Mouse (Mus musculus): ENCODE measurements around the gene Gm45213. TPM values are rescaled to one million over a fixed set of nuclear protein-coding genes. Genes with fewer than 3 reads are reported as not detected.

The Gm45213 gene
- polyA plus RNA-seq (2012; rRNA removed): not detected in 2 replicates

DNA sequence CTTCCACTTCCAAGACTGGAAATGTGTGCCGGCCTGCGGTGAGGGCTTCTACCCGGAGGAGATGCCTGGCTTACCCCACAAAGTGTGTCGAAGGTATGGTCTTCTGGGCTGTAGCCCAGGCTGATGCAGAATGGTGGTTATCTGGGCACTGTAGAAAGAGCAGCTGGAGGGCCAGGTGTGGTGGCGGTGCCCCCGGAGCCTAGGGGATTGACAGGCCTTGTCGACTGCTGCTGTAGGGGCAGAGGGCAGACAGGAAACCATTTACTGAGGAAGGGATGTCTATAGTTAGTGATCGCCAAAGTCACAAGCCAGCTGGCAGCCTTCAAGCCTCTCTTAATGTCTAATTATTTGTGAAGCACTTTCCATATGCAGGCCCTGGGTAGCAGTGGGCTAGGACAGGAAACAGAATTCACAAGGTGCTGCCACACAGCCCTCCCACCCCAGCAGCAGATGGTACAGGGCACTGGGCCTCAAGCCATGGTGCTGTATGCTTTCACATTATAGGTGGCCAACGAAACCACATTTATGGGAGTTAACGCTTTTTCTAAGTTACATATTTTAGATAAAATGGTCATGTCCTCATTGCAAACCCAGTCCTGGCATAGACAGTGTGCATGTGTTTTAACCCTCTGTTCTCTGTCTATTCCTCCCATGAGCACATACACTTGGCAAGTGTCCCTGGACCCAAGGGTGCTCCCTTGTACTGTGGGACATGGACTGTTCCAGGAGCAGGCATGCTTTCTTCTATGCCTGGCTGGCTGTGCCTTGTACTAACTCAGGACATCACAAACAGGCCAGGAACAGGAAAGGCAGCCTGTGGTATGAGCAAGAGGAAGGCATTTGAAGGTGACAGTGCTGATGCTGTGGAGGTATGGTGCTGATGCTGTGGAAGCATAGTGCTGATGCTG, at the start of gene Gm45213:
Gm45213 (plus strand) TSS at position 51 of the 908 bp plus-strand sequence.
- TF ChIP-seq POLR2A (IDR thresholded peaks at IDR 0.05; ENCODE audit: extremely low read depth, insufficient read depth, low read length) (no peak), CTCF (IDR thresholded peaks at IDR 0.05; ENCODE audit: extremely low read depth, insufficient read depth, low read length) (no peak)
- Histone ChIP-seq H3K4me1 (ENCODE audit: control insufficient read depth, insufficient read depth, low read length) (no peaks in the 10 kb centered on the region), H3K4me3 (ENCODE audit: insufficient read depth, low read length) (no peak within 1 kb of the TSS), H3K27ac (ENCODE audit: insufficient read depth, low read length) (no peak within 1 kb of the TSS)

DNA sequence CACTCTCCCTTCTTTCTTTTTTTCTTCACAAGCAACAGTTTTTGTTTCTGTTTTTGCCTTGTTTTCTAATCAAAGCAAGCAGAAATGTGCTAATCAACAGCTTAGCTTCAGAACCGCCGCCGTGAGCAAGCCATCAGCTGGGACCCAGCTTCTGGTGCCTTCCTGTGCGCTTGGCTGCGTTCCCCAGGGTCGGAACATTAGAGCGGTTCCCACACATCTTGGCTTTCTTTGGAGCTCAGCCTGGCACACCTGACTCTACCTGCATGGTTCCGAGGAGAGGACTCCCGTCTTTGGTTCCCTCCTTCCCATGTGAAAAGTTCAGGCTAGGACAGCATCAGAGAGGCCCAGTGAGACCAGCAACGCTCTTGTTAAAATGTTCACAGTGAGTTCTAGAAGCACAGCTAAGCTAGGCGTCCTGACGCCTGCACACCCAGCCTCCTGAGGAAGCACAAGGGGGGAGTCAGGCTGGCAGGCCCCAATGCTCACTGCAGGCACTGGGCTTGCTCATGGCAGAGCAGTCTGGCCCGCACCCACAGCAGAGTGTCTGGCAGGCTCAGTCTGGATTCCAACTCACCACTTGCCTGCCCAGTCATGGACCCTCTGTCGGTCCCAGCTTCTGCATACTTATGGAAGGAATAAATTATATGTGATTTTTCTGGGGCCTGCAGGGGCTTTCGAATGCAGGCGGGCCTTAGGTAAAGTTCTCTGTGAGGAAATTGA, 42.2 kb upstream of the Gm45213 start:
- H3K4me3 ChIP-seq (ENCODE audit: insufficient read depth, low read length): no peak overlapping the region
- no peaks in the 10 kb centered on the region for H3K4me1 ChIP-seq (ENCODE audit: control insufficient read depth, insufficient read depth, low read length)
- TF ChIP-seq POLR2A (IDR thresholded peaks at IDR 0.05; ENCODE audit: extremely low read depth, insufficient read depth, low read length): no peak
- TF ChIP-seq CTCF (IDR thresholded peaks at IDR 0.05; ENCODE audit: extremely low read depth, insufficient read depth, low read length): no peak
- H3K27ac ChIP-seq (ENCODE audit: insufficient read depth, low read length): no peak overlapping the region

DNA sequence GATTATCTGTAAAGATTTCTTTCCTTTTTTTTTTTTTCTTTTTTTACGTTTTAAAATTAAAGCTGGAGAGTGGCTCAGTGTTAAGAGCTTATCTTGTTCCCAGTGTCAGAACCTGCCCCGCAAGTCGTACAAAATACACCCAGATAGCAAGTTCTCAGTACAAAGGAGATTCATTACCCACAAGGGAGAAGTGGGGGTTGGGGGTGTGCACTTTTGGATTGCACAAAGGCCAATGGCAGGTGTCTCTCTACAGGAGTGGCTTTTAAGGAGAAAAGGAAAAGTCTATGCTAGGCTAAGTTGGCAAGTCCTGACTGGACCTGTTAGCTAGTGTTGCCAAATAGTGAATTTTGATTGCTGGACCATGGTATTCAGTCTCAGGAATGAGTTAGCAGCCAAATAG, 41.6 kb upstream of the Gm45213 start:
- no peak overlapping the region for H3K27ac ChIP-seq (ENCODE audit: insufficient read depth, low read length)
- TF ChIP-seq POLR2A (IDR thresholded peaks at IDR 0.05; ENCODE audit: extremely low read depth, insufficient read depth, low read length): no peak
- H3K4me3 ChIP-seq (ENCODE audit: insufficient read depth, low read length): no peak overlapping the region
- no peaks in the 10 kb centered on the region for H3K4me1 ChIP-seq (ENCODE audit: control insufficient read depth, insufficient read depth, low read length)

DNA sequence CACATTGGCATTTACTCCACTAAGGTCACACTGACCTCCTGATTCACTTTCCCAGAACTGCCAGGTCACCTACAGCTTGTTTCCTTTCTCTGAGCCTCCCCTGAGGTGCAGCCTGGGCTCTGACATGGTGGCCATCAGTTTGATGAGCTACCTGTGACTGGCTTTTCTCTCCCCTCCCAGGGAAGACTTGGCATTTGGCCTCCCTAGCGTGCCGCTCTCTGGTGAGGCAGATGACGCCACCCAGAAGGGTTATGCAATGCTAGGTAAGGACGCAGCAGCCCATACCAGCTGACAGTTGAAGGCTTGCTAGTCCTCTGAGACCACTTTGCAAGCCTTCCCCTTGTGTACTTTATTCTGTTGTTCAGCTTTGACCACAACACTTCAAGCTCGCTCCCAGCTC, 40.0 kb upstream of the Gm45213 start:
- TF ChIP-seq CTCF (IDR thresholded peaks at IDR 0.05; ENCODE audit: extremely low read depth, insufficient read depth, low read length) (no peak), POLR2A (IDR thresholded peaks at IDR 0.05; ENCODE audit: extremely low read depth, insufficient read depth, low read length) (no peak)
- H3K4me3 ChIP-seq (ENCODE audit: insufficient read depth, low read length): no peak overlapping the region
- no peaks in the 10 kb centered on the region for H3K4me1 ChIP-seq (ENCODE audit: control insufficient read depth, insufficient read depth, low read length)
- H3K27ac ChIP-seq (ENCODE audit: insufficient read depth, low read length): no peak overlapping the region

DNA sequence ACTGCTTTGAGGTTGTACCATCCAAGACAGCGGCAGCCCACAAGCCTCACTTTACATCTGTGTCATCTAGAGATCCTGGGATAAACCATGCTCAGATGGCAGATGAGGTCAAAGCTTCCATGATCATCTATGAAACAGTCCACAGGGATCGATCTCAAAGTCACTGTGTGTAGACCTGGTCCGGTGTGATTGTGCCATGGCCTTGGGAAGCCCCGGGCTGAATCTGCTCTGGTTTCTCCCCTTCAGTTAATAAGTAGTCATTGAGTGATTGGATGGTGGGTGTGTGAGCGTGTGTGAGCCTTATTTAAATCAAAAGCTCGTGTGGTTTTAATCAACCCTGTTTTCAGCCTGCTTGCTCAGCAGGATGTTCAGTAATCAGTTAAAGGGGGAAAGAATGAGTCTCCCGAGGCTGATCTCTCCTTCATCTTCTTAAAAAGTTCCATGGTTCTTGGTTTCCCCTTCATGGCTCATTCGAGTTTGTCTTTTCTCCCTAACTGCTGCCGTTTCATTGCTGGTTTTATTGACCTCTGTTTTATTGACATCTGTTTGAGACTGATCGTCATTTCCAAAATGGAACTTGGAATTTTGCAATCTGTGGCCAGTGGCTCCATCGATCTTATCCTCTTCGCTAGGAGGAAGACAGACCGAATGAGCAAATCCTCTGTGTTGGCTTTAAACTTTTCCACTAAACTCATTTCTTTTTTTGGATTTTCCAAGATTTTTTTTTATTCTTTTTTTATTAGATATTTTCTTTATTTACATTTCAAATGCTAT, 39.4 kb upstream of the Gm45213 start:
- no peak overlapping the region for H3K27ac ChIP-seq (ENCODE audit: insufficient read depth, low read length)
- H3K4me1 ChIP-seq (ENCODE audit: control insufficient read depth, insufficient read depth, low read length): no peaks in the 10 kb centered on the region
- H3K4me3 ChIP-seq (ENCODE audit: insufficient read depth, low read length): no peak overlapping the region
- TF ChIP-seq POLR2A (IDR thresholded peaks at IDR 0.05; ENCODE audit: extremely low read depth, insufficient read depth, low read length) (no peak), CTCF (IDR thresholded peaks at IDR 0.05; ENCODE audit: extremely low read depth, insufficient read depth, low read length) (no peak)

DNA sequence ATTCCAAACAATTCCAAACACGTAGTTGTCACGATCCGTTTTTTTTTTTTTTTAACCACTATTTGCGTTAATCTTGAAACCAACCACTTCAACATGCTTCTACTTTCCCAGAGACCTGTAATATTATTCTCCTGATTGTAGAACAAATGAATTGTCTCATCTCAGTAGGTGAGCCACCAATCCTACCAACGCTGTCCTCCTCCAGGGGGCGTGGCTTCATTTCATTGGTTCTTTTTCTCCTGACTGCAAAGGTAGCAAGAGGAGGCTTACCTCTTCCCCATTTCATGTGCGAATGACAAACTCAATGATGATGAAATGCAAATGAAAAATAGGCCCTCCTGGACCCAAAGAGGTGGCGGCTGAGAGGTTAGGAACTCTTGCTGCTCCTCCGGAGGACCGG, 38.3 kb upstream of the Gm45213 start:
- no peak for TF ChIP-seq CTCF (IDR thresholded peaks at IDR 0.05; ENCODE audit: extremely low read depth, insufficient read depth, low read length)
- no peak for TF ChIP-seq POLR2A (IDR thresholded peaks at IDR 0.05; ENCODE audit: extremely low read depth, insufficient read depth, low read length)
- H3K4me3 ChIP-seq (ENCODE audit: insufficient read depth, low read length): no peak overlapping the region
- H3K4me1 ChIP-seq (ENCODE audit: control insufficient read depth, insufficient read depth, low read length): no peaks in the 10 kb centered on the region
- H3K27ac ChIP-seq (ENCODE audit: insufficient read depth, low read length): no peak overlapping the region

DNA sequence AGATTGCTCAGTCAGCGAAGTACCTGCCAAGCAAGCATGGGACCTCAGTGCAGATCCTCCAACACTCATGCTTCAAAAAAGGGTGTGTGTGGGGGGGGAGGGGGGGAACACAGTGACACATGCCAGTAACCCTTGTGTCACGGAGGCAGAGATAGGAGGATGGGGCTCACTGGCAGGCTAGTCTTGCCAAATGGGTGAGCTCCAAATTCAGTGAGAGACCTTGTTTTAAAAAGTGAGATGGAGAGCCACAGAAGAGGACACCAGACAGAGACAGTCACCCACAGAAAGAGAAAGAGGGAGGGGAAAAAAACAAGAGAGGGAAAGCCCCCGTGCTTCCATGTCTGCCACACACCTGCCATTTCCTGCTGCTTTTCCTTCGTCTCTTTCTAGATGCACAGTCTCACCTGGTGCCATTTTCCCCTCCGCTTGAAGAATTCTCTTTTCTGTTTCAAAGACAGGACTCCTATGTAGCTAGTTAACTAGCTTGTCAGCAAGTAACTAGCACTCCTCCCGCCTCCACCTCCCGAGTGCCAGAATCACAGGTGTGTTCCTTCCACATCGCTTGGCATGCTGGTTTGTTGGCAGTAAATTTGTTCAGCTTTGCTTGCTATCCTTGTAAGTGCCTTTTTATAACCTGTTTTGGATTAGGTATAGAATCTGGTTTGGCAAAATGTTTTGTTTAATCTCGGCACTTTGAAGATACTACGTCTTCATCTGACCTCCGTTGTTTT, 35.1 kb upstream of the Gm45213 start:
- Histone ChIP-seq H3K4me3 (ENCODE audit: insufficient read depth, low read length) (no peak overlapping the region), H3K4me1 (ENCODE audit: control insufficient read depth, insufficient read depth, low read length) (no peaks in the 10 kb centered on the region), H3K27ac (ENCODE audit: insufficient read depth, low read length) (no peak overlapping the region)
- no peak for TF ChIP-seq CTCF (IDR thresholded peaks at IDR 0.05; ENCODE audit: extremely low read depth, insufficient read depth, low read length)
- no peak for TF ChIP-seq POLR2A (IDR thresholded peaks at IDR 0.05; ENCODE audit: extremely low read depth, insufficient read depth, low read length)

DNA sequence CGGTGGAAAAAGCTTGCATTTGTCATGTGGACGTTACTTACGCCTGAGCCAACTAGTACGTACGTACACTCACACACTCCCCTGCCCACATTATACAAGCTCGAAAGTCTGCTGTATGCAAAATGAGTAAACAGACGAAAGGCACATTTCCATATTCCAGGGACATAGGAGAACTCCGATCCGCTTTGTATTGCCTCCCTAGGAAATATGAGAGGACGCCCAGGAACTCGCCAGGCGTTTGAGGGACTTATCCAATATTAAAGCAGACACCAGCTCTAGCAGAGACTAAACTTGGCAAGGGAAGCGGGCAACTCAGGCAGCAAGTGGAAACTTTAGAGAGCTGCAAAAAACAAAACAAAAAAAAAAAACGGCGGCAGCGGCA, 34.5 kb upstream of the Gm45213 start:
- no peak for TF ChIP-seq POLR2A (IDR thresholded peaks at IDR 0.05; ENCODE audit: extremely low read depth, insufficient read depth, low read length)
- no peak for TF ChIP-seq CTCF (IDR thresholded peaks at IDR 0.05; ENCODE audit: extremely low read depth, insufficient read depth, low read length)
- H3K27ac ChIP-seq (ENCODE audit: insufficient read depth, low read length): no peak overlapping the region
- no peak overlapping the region for H3K4me3 ChIP-seq (ENCODE audit: insufficient read depth, low read length)
- no peaks in the 10 kb centered on the region for H3K4me1 ChIP-seq (ENCODE audit: control insufficient read depth, insufficient read depth, low read length)

DNA sequence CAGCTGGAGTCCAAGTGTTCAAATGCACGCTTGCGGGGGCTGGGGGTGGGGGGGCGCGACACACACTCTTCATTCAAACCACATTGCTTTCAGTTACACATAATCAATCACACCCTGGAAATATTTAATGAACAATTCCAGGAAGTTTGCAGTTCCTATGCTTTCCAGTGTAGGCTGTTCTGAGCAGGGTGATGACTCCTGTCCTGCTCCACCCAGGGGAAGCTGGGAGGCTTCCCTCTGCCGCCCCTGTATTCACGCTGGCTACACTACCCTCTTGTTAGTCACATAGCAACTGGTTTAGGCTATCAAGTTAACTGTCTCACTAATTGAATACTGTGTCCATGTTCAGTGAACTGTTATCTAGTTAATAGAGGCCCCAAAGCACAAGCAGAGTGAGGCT, 32.9 kb upstream of the Gm45213 start:
- no peak overlapping the region for H3K4me3 ChIP-seq (ENCODE audit: insufficient read depth, low read length)
- no peak for TF ChIP-seq POLR2A (IDR thresholded peaks at IDR 0.05; ENCODE audit: extremely low read depth, insufficient read depth, low read length)
- no peak for TF ChIP-seq CTCF (IDR thresholded peaks at IDR 0.05; ENCODE audit: extremely low read depth, insufficient read depth, low read length)
- H3K4me1 ChIP-seq (ENCODE audit: control insufficient read depth, insufficient read depth, low read length): no peaks in the 10 kb centered on the region
- no peak overlapping the region for H3K27ac ChIP-seq (ENCODE audit: insufficient read depth, low read length)
